Mouse (Mus musculus): Measurements from ENCODE around the gene Mamstr. TPM values are rescaled to one million over a fixed set of nuclear protein-coding genes. Genes with fewer than 3 reads are reported as not detected.
A peak's percentile ranks its signal among the peaks of the same experiment; 100 is the strongest.

Mamstr gene
- polyA plus RNA-seq, 1 experiment, result 0.74 TPM

- no peaks in the 10 kb centered on the region for H3K27me3 ChIP-seq (ENCODE audit: control insufficient read depth, insufficient read depth, low read length)
- H3K4me3 ChIP-seq (ENCODE audit: control insufficient read depth, low read depth, low read length), result peak overlapping the region; percentile 3; the same call in 1 of the 2 replicates
- TF ChIP-seq POLR2A (IDR thresholded peaks at IDR 0.05; ENCODE audit: control insufficient read depth, low read depth, low read length) (no peak), CTCF (IDR thresholded peaks at IDR 0.05; ENCODE audit: control insufficient read depth, insufficient read depth, insufficient replicate concordance, low read depth, low read length) (no peak)
- H3K4me1 ChIP-seq (ENCODE audit: control insufficient read depth, insufficient read depth, low read length), result peaks cover 6% of the 10 kb centered on the region
- H3K36me3 ChIP-seq (ENCODE audit: control insufficient read depth, insufficient read depth, low read length), result no peaks in the 10 kb centered on the region
- H3K27ac ChIP-seq (ENCODE audit: control insufficient read depth, insufficient read depth, low read depth, low read length), result no peak overlapping the region
Measured at GRCm38 (mm10) chr7:45619592-45619991, 20.2 kb upstream of the Mamstr start.

GRCm38 (mm10) chr7:45621443-45621842 is 18.3 kb upstream of the Mamstr start, which contains the start of gene Izumo1:
TSS of gene Izumo1 (plus strand) at chr7:45621811.
- no peak for TF ChIP-seq CTCF (IDR thresholded peaks at IDR 0.05; ENCODE audit: control insufficient read depth, insufficient read depth, insufficient replicate concordance, low read depth, low read length)
- TF ChIP-seq POLR2A (IDR thresholded peaks at IDR 0.05; ENCODE audit: control insufficient read depth, low read depth, low read length), result peak; percentile 63; the same call in 1 of the 2 replicates
- H3K27me3 ChIP-seq (ENCODE audit: control insufficient read depth, insufficient read depth, low read length), result no peaks in the 10 kb centered on the region
- no peaks in the 10 kb centered on the region; the same call in none of the 2 replicates for H3K4me1 ChIP-seq (ENCODE audit: control insufficient read depth, insufficient read depth, low read length)
- H3K4me3 ChIP-seq (ENCODE audit: control insufficient read depth, low read depth, low read length), result peak within 1 kb of the TSS; percentile 74
- no peaks in the 10 kb centered on the region for H3K36me3 ChIP-seq (ENCODE audit: control insufficient read depth, insufficient read depth, low read length)
- H3K27ac ChIP-seq (ENCODE audit: control insufficient read depth, insufficient read depth, low read depth, low read length), result no peak within 1 kb of the TSS

- TF ChIP-seq POLR2A (IDR thresholded peaks at IDR 0.05; ENCODE audit: control insufficient read depth, low read depth, low read length) (no peak), CTCF (IDR thresholded peaks at IDR 0.05; ENCODE audit: control insufficient read depth, insufficient read depth, insufficient replicate concordance, low read depth, low read length) (no peak)
- H3K36me3 ChIP-seq (ENCODE audit: control insufficient read depth, insufficient read depth, low read length), result no peaks in the 10 kb centered on the region
- H3K4me3 ChIP-seq (ENCODE audit: control insufficient read depth, low read depth, low read length), result peak overlapping the region; percentile 74
- H3K27me3 ChIP-seq (ENCODE audit: control insufficient read depth, insufficient read depth, low read length), result no peaks in the 10 kb centered on the region
- no peak overlapping the region for H3K27ac ChIP-seq (ENCODE audit: control insufficient read depth, insufficient read depth, low read depth, low read length)
- peaks cover 14% of the 10 kb centered on the region for H3K4me1 ChIP-seq (ENCODE audit: control insufficient read depth, insufficient read depth, low read length)
Measured at GRCm38 (mm10) chr7:45623507-45623906, 16.3 kb upstream of the Mamstr start.

- Histone ChIP-seq H3K27ac (ENCODE audit: control insufficient read depth, insufficient read depth, low read depth, low read length) (no peak overlapping the region), H3K36me3 (ENCODE audit: control insufficient read depth, insufficient read depth, low read length) (no peaks in the 10 kb centered on the region), H3K27me3 (ENCODE audit: control insufficient read depth, insufficient read depth, low read length) (no peaks in the 10 kb centered on the region), H3K4me3 (ENCODE audit: control insufficient read depth, low read depth, low read length) (no peak overlapping the region), H3K4me1 (ENCODE audit: control insufficient read depth, insufficient read depth, low read length) (peaks cover 18% of the 10 kb centered on the region)
- no peak for TF ChIP-seq POLR2A (IDR thresholded peaks at IDR 0.05; ENCODE audit: control insufficient read depth, low read depth, low read length)
- TF ChIP-seq CTCF (IDR thresholded peaks at IDR 0.05; ENCODE audit: control insufficient read depth, insufficient read depth, insufficient replicate concordance, low read depth, low read length), result no peak
Measured at GRCm38 (mm10) chr7:45624718-45625117, 15.1 kb upstream of the Mamstr start.

GRCm38 (mm10) chr7:45625481-45625880 is 14.3 kb upstream of the Mamstr start:
- H3K4me3 ChIP-seq (ENCODE audit: control insufficient read depth, low read depth, low read length), result no peak overlapping the region
- no peaks in the 10 kb centered on the region for H3K27me3 ChIP-seq (ENCODE audit: control insufficient read depth, insufficient read depth, low read length)
- TF ChIP-seq POLR2A (IDR thresholded peaks at IDR 0.05; ENCODE audit: control insufficient read depth, low read depth, low read length), result no peak
- TF ChIP-seq CTCF (IDR thresholded peaks at IDR 0.05; ENCODE audit: control insufficient read depth, insufficient read depth, insufficient replicate concordance, low read depth, low read length), result no peak
- no peak overlapping the region for H3K27ac ChIP-seq (ENCODE audit: control insufficient read depth, insufficient read depth, low read depth, low read length)
- H3K36me3 ChIP-seq (ENCODE audit: control insufficient read depth, insufficient read depth, low read length), result no peaks in the 10 kb centered on the region
- H3K4me1 ChIP-seq (ENCODE audit: control insufficient read depth, insufficient read depth, low read length), result peaks cover 23% of the 10 kb centered on the region

- Histone ChIP-seq H3K27ac (ENCODE audit: control insufficient read depth, insufficient read depth, low read depth, low read length) (no peak overlapping the region), H3K27me3 (ENCODE audit: control insufficient read depth, insufficient read depth, low read length) (no peaks in the 10 kb centered on the region), H3K4me1 (ENCODE audit: control insufficient read depth, insufficient read depth, low read length) (peaks cover 23% of the 10 kb centered on the region), H3K36me3 (ENCODE audit: control insufficient read depth, insufficient read depth, low read length) (no peaks in the 10 kb centered on the region), H3K4me3 (ENCODE audit: control insufficient read depth, low read depth, low read length) (no peak overlapping the region)
- TF ChIP-seq CTCF (IDR thresholded peaks at IDR 0.05; ENCODE audit: control insufficient read depth, insufficient read depth, insufficient replicate concordance, low read depth, low read length), result no peak
- no peak for TF ChIP-seq POLR2A (IDR thresholded peaks at IDR 0.05; ENCODE audit: control insufficient read depth, low read depth, low read length)
Measured at GRCm38 (mm10) chr7:45626571-45627076, 13.2 kb upstream of the Mamstr start.

GRCm38 (mm10) chr7:45627261-45627660 is 12.5 kb upstream of the Mamstr start, which contains the start of gene Rasip1:
TSS of gene Rasip1 (plus strand) at chr7:45627488.
- H3K27ac ChIP-seq (ENCODE audit: control insufficient read depth, insufficient read depth, low read depth, low read length), result no peak within 1 kb of the TSS; the same call in 1 of the 2 replicates
- peaks cover 23% of the 10 kb centered on the region for H3K4me1 ChIP-seq (ENCODE audit: control insufficient read depth, insufficient read depth, low read length)
- no peaks in the 10 kb centered on the region for H3K36me3 ChIP-seq (ENCODE audit: control insufficient read depth, insufficient read depth, low read length)
- peak within 1 kb of the TSS; percentile 87 for H3K4me3 ChIP-seq (ENCODE audit: control insufficient read depth, low read depth, low read length)
- TF ChIP-seq POLR2A (IDR thresholded peaks at IDR 0.05; ENCODE audit: control insufficient read depth, low read depth, low read length) (no peak), CTCF (IDR thresholded peaks at IDR 0.05; ENCODE audit: control insufficient read depth, insufficient read depth, insufficient replicate concordance, low read depth, low read length) (no peak)
- H3K27me3 ChIP-seq (ENCODE audit: control insufficient read depth, insufficient read depth, low read length), result no peaks in the 10 kb centered on the region

Data from testis, adult 2 months (tissue).